Mouse (Mus musculus): ENCODE data around the gene Cda.

The Cda gene

DNA sequence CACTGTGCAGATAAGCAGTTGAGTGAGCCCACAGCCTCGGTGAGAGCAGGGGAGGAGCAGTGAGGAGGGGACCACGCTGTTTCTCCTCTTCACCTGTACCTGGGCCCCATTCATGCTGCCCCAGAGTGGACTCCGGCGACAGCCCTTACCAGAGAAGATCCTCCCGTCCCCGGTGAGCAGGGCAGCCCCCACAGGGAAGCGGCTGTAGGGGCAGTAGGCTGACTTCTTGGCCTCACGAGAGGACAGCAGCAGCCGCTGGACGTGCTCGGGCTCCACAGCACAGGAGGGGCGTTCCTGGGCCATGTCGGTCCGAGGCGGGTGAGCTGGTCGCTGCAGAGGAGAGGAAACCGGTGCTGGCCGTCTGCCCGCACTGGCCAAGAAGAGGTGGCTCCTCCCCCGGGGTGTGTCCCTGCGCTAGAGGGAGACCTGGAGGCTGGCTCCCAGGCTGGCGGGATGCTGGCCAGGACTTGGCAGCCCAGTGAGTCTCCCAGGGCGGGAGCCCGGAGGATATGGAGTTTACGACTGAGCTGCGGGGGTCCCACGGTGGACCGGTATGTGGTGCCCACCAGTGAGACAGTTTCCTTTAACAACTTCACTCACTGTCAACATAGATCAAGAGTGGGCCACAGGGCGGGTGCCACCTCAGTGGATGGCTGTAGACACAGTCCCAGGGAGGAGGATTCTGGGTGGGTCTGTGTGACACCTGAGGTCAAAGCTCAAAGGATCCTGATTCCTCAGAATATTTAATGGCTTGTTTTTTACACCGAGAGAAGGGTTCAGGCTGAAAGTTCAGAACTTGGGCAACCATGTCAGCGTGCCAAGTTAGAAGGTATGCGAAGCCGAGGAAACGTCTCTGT lies at the start of gene Cda:
TSS of gene Cda (minus strand) at position 352 of the 857 bp plus-strand sequence.
- in situ Hi-C loops (cut with MboI, MseI): no loop called here

DNA sequence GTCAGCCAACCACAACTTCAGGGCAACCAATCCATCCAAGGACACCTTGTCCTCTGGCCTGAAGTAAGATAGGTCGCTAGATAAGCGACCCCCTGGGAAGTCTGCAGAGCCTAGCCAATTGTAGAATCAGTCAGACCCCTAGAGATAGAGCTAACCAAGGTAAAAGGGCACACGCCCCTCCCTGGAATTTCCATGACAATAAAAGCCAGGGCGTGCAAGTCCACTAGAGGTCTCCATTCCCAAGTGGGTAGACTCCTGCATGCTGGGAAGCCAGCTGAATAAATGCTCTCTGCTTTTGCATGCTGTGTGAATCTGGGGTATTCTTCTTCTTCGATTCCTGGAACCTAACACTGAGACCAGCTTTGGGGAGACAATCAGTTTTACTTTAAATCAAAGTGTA lies 48.6 kb upstream of the Cda start:
- in situ Hi-C loops (cut with MboI, MseI): no loop called here

GRCm38 (mm10) chr4:138415991-138416390 lies 48.2 kb upstream of the Cda start:
- in situ Hi-C loops (cut with MboI, MseI): no loop called here

DNA sequence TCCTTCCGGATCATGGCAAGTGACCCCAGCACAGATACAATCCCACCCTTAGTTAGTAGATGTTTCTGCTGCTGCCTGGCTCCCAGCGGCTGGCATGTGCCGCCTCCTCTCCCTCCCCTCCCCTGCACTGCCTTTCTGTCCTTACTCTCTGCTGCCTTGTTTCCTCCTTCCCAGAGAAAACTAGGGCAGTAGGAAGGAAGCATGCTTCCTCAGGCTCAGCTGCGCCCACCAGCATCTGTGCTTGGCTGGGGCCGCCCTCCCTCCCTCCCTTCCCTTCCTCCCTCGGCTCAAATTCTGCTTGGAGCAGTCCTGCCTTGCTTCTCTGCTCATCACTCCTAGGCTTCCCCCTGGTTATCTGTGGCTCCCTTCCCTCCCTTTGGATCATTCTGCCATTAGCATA lies 46.9 kb upstream of the Cda start:
- in situ Hi-C loops (cut with MboI, MseI): no loop called here

GRCm38 (mm10) chr4:138411504-138412121 lies 43.8 kb upstream of the Cda start:
- in situ Hi-C loops (cut with MboI, MseI): no loop called here

DNA sequence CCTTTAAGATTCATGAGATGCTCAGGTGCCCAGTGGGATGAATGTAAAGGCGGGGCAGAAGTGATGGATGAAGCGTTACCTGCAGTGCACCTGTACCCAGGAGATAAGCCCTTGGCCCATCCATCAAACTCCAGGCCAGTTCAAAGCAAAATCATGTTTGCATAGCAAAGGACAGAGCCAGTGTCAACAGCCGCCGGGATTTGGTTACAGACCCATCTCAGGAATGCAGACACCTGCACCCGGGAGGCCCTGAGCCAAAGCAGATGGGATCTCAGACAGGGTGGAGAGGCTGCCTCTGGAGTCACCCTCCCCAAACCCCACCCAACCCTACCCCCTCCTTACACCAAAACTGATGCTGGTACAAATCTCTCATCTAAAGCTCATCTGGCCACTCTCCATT lies 43.2 kb upstream of the Cda start:
- in situ Hi-C loops (cut with MboI, MseI): no loop called here

DNA sequence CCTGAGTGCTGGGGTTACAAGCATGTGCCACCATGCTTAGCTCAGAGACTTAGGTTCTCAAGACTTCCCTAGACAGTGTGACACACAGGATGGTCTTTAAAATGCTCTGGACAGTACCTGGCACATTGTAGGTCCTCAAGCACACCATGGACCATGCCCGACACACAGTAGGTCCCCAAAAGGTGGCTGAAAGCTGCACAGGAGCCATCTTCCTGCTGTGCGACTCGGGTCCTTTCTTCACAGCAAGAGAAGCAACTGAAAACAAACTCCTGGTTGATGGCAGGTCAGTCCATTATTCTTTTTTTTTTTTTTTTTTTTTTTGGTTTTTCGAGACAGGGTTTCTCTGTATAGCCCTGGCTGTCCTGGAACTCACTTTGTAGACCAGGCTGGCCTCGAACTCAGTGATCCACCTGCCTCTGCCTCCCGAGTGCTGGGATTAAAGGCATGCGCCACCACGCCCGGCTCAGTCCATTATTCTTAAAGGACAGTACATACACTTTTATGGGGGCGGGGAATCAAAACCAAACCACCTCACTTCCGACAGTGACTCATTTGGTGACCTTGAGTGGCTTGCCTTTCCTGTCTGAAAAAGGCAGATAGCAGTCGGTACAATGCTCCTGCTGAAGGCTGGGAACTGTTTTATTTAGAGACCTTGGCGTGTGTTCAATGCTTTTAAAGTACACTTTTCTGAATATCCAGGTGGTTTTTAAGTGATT lies 39.8 kb upstream of the Cda start:
- in situ Hi-C loops (cut with MboI, MseI): loop anchor here (10.0 kb wide), 1 partner anchor 1017 kb away; no protein-coding TSS in a partner anchor

DNA sequence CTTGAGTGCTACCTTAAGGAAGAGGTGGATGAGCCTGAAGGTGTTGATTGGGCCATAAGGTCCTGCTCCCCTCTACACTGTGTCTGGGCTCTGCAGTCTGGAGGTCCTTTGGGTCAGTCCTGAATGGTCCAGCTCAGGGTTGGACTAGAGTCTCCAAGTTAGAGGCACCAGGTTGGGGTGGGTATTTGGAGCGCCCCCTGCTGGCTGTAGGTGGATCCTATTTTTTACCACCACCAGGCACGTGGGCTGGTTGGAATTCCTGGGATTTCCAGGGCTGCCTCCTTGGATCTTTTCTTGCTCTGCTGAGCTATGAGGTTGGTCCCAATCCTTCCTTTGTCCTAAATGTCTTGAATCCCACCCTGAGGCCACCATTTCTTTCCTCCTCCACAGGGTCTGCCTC lies 37.0 kb upstream of the Cda start:
- in situ Hi-C loops (cut with MboI, MseI): loop anchor here (10.0 kb wide), 1 partner anchor 1020 kb away; no protein-coding TSS in a partner anchor

- in situ Hi-C loops (cut with MboI, MseI): no loop called here
These were observed 28.9 kb upstream of the Cda start for GRCm38 (mm10) chr4:138396711-138397110.

DNA sequence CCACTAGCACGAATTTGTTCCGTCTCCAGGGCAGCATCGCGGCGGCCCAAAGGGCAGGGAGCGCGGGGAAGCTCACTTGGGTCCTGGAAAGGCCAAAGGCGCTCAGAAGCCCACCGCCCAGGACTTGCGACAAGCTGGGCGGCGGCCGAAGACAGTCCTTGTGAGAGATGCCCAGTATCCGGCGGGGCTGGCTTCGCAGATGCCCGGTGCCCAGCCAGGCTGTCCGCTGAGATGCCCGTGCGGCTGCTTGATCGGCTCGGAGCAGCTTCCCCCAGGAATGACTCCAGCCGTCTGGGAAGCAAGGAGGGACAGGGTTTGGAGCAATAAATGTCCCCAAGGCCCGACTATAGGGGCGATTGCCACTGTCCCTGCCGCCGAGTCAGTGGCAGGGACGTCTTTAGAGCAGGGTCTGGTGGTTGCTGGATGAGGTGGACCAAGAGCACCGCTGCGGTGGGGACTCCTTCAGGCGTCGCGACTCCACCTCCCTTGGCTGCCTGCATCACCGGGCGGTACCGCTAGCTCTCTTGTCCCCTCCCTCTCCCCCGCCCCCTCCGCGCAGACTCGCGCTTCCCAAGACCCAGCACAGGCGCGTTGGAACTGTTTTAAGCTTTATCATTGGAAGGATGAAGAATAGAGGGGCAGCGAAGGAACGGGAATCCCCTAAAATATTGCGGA lies 28.3 kb upstream of the Cda start, which contains the start of gene Fam43b:
TSS of gene Fam43b (minus strand) at position 558 of the 675 bp plus-strand sequence.
- in situ Hi-C loops (cut with MboI, MseI): no loop called here

DNA sequence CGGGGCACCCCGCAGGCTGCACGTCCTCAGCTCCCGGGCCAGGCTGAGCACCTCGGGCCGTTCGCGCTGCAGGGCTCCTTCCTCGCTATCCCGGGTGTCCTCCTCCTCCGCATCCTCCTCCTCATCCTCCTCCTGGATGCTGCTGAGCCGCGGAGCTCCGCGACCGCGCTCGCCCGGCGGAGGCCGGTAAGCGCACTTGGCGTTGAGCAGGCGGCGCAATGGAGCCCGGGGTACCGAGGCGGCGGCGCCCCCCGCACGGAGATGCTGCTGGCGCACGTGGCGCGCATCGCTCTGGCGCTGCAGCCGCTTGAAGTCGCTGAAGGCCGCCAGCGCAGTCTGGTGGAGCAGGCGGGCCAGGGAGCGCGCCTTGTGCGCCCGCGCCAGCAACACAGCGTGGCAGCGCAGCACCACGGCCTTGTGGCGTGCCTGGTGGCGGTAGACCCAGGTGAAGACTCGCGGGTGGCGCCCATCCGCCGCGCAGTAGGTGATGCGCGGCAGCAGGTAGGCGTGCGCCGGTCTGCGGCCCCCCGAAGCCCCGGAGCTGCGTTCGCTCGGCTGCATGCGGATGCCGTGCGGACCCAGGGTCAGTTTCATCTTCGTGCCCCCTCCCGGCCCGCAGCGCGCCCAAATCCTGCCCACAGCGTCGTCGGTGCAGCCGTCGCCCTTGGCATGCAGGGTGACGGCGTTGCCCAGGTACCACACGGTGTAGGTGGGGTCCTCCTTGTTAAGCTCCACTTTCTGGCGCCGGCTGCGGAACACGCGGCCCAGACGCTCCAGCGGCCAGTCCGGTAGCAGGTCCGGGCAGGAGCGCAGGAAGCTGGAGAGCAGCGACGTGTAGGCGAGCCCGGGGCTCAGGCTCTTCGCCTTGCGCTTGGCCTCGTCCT lies 27.5 kb upstream of the Cda start:
- in situ Hi-C loops (cut with MboI, MseI): no loop called here

DNA sequence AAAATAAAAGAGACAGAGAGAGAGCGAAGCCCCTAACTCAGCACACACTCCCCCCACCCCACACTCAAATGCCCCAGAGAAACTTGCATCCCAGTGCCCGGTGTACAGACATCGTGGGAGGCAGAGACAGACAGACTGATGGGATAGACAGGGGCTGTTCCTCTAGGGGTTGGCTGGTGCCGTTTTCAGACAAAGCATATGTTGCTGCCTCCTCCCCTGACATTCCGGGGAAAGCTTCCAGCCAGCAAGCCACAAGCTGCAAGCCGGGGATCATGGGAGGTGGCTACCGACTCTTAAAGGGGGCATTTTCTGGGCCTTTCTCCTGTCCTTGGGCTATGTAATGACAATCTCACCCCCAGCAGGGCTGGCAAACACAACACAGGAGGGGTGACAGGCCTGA lies 25.9 kb upstream of the Cda start:
- in situ Hi-C loops (cut with MboI, MseI): no loop called here

DNA sequence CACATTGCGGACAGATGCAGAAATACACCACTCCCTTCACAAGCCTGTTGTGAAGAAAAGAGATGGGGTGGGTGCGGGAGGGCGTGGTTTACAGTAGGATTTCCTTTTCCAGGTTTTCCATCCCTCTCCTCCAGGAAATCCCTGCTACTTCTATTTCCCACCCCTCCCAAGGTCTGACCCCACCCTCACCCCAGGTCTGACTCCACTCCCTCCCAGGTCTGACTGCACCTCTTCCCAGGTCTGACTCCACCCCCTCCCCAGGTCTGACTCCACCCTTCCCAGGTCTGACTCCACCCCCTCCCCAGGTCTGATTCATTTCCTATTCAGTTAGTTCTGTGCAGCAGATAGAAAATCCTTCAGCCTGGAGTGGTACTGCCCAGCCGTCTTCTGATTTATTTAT lies 16.0 kb upstream of the Cda start:
- in situ Hi-C loops (cut with MboI, MseI): no loop called here

DNA sequence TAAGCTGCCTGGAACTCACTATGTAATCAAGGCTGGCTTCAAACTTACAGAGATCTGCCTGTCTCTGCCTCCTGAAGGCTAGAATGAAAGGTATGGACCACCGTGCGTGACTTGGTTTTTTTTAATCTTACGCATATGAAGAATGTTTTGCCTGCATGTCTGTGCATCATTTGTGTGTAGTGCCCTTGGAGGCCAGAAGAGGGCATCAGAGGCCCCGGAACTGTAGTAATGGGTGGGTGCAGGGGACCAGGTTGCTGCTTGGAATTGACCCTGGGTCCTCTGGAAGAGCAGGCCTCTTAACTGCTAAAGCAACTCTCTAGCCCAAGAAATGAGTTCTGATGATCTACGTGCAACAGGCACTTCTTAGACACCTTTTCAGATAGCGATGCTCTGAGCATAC lies 14.7 kb upstream of the Cda start:
- in situ Hi-C loops (cut with MboI, MseI): no loop called here

GRCm38 (mm10) chr4:138380132-138380689 lies 12.4 kb upstream of the Cda start:
- in situ Hi-C loops (cut with MboI, MseI): no loop called here

GRCm38 (mm10) chr4:138379091-138379840 lies 11.5 kb upstream of the Cda start:
- in situ Hi-C loops (cut with MboI, MseI): no loop called here

- in situ Hi-C loops (cut with MboI, MseI): no loop called here
These were observed 9.7 kb upstream of the Cda start for GRCm38 (mm10) chr4:138377526-138377925.

DNA sequence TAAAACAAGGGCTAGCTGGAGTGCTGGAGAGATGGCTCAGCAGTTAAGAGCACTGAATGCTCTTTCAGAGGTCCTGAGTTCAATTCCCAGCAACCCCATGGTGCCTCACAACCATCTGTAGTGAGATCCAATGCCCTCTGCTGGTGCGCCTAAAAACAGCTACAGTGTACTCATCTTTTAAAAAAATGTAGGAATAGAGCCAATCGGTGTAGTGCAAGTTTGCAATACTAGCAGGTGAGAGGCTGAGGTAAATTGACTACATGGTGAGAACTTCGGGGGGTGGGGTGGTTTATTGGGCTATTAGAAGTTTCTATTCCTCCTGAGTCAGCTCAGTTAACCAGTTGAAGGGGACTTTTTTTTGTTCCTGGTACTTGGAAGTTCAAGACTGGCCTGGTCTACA lies 7.3 kb upstream of the Cda start:
- in situ Hi-C loops (cut with MboI, MseI): no loop called here

DNA sequence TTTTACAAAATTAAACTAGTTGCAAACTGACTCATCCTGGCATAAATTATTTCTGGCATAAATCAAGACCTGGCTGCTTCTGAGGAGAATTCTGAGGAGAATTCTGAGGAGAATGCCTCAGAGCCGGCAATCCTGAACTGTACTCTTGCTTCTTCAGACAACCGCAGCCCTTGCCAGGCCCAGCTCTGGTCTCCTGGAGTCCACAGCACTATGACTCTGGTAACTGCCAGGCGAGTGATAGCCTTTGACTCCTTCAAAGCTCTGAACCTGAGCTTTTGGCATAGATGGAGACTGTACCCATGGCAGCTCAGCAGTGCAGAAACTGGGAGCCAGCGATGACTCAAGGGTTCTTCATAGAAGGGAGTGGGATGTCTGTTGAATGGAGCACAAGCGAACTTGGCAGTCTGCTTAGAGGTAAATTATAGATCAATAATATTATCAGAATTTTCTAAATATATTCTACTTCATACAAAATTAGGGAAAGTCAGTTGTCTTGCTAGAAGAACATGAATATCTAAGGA lies 3.3 kb upstream of the Cda start:
- in situ Hi-C loops (cut with MboI, MseI): no loop called here
